Mouse (Mus musculus): ENCODE data around the gene Pacsin2.

DNA sequence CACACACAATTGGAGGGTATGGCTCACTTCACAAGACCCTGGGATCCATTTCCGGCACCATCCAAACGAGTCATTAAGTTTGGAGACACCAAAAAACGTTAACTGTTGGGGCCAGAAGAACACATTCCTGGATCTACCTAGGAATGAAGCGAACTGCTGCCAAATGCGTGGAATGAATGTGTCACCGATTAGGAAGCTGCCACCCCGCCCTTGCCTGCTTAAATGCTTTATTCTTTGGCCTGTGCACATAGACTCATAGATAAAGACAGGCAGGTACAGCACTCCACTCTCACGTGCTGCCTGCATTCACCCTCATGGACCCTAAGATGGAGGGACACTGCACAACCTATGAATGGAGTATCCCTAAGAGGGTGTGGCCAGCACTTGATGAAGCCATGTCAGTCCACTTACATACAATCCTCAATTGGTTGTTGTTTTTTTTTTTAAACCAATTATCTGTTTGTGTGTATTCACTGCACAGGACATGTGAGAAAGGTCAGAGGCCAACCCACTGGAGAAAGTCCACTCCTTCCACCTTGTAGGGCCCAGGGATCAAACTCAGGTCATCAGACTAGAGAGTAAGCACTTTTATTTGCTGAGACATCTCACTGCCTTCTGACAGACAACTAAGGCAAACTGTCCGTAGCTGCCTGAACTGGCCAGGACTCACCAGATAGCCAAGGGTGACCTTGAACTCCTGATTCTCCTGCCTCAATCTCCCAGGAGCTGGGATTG, 3.0 kb upstream of the Pacsin2 start:
- TF ChIP-seq POLR2A (IDR thresholded peaks at IDR 0.05; ENCODE audit: control insufficient read depth, extremely low read depth, insufficient read depth, low read length, poor library complexity), result no peak
- TF ChIP-seq CTCF (IDR thresholded peaks at IDR 0.05; ENCODE audit: borderline replicate concordance, control insufficient read depth, extremely low read depth, insufficient read depth, low read length, poor library complexity), result no peak

All from thymus, adult 2 months (tissue).